Mouse (Mus musculus): ENCODE results near the gene Ccnl2.
A peak's percentile ranks its signal among the peaks of the same experiment; 100 is the strongest.

Gene Ccnl2

DNA sequence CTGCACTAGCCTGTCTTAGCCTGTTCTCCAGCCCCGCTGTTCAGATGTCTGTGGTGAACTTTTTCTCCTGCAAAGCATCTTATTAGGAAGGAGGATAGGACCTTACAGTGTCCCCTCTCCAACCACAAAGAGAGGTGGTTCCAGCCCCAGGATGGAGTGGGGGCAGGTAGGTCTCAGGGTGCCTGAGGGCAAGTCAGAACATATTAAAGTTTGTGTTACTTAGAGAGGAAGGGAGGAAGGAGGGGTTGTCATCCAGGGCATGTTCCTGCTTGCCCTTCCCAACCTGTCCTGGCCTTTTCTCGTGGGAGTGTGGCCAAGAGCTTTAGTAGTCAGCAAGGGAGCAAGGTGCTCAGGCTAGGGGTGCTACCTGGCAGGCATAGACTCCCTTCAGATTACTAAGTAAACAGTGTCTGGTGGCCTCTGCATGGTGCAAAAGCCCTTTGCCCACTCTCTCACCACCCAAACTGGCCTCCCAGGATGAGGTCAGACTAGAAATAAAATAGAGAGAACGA lies 21.6 kb upstream of the Ccnl2 start:
- peak; percentile 76 for DNase-seq (ENCODE audit: low spot score)

DNA sequence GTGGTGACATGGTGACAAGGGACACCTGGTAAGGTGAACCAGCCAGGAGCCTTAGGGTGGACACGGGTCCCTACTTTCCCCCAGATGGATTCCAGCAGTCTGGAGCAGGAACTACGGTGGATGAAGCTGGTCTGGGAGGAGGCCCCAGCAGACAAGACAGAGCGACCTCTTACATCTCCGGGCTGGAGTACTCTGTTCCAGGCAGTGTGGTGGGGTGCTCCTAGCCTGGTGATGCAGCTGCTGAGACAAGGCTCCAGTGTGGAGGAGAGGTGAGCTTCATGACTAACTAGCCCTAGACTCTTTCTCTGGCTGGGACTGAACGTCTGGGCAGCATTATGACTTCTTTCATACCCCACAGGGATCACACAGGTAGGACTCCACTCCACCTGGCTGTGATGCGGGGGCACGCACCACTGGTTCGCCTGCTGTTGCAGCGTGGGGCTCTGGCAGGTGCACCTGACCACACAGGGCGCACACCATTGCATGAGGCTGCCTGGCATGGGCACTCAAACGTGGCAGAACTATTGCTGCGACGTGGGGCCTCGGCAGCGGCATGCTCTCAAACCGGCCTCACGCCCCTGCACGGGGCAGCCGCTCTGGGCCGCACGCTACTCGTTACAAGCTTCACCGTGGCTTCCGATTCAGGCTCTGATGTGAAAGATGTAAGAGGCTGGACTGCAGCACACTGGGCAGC lies 20.9 kb upstream of the Ccnl2 start:
- DNase-seq (ENCODE audit: low spot score), result no peak

DNA sequence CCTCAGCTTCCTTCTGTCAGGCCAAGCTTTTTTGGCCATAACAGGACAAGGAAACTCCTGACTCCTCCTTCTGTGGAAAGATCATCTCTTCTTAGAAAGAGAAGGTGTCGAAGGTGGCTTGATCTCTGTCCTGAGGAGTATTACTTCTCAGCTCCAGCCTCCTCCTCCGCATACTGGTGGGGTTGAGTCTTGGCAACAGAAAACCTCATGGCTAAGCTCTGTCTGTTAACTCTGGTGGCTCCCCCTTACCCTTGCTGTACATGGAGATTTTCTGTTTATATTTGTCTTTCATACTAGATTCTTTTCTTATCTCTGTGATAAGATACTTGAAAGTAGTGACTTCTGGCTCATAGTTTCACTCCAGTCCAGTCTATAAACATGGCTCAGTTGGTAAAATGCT lies 18.6 kb upstream of the Ccnl2 start:
- no peak for DNase-seq (ENCODE audit: low spot score)

DNA sequence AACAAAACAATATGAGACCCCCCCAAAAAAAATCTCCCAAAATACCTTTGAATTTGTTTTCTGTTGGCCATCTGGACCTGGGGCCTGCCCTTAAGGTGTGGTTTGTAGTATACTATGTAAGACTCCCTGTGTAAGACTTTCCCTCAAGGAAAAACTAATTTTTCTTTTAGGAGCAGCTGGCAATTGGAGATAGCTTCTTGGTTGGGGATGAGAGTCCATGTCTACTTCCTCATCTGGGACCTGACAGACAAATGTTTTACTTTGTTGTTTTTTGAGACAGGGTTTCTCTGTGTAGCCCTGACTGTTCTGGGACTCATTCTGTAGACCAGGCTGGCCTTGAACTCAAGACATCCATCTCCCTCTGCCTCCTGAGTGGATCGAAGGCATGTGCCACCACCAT lies 10.2 kb upstream of the Ccnl2 start:
- no peak for DNase-seq (ENCODE audit: low spot score)

DNA sequence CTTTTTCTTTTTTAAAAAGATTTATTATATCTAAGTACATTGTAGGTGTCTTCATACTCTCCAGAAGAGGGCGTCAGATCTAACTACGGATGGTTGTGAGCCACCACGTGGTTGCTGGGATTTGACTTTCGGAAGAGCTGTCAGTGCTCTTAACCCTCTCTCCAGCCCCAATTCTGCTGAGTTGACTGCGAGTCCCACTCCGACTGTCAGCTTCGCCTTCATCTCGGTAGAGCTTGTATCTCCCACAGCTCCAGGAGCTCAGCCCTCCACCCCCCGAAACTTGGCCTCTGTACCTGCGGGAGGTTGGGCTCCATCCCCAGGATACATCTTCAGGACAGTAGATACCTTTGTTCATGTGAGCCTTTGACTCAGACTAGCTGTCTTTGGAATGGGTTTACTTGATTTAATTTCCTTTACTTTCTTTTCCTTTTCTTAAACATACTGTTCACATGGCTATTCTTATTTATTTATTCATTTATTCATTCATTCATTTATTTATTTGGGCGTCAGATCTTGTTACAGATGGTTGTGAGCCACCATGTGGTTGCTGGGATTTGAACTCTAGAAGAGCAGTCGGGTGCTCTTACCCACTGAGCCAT lies 9.4 kb upstream of the Ccnl2 start, which contains the start of gene Mrpl20:
Gene Mrpl20, plus strand, starts transcription at position 138 of the 599 bp plus-strand sequence.
- DNase-seq (ENCODE audit: low spot score), result no peak

DNA sequence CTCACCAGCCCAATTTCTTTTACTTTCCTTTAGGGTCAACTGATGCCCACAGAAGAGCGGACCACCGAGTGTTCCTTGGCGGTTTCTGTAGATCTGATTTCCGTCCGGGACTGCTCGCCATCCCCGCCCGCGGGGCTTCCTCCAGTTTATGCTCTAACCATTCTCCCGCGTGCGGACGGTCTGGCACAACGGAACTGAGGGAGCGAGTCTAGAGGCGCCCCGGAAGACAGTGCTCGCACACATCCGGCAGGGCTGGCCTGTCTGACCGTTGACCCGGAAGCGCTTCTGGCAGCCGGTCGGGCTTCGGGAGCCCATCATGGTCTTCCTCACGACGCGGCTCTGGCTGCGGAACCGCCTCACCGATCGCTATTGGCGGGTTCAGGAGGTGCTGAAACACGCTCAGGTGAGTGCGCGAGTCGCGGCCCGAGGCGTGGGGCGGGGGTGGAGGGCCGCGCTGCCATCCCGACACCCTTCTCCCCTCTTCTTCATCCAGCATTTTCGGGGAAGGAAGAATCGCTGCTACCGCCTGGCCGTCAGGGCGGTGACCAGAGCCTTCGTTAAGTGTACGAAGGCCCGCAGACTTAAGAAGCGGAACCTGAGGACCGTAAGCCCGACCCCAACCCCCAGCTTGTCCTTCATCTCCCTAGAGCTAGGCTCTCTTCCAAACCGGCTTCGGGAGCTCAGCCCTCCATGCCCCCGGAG lies 8.8 kb upstream of the Ccnl2 start:
- peak; percentile 96 for DNase-seq (ENCODE audit: low spot score)

DNA sequence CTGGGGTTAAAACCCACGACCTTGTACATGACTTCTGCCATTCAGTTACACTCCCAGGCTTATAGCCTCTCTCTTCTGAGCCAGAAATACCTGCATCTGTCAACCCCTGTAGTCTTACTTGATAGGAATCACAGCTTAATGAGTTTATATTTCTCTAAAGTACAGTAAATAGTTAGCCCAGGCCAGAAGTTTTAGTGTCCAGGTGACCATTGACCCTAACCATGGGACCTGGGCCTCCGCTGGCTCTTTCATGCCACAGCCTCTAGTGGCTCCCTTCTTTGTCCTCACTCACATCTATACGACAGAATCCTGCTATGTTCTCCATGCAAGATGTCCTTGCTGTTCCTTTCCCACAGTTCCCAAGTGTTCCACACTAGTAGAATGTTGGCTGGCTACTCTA lies 4.4 kb upstream of the Ccnl2 start:
- DNase-seq (ENCODE audit: low spot score), result no peak

DNA sequence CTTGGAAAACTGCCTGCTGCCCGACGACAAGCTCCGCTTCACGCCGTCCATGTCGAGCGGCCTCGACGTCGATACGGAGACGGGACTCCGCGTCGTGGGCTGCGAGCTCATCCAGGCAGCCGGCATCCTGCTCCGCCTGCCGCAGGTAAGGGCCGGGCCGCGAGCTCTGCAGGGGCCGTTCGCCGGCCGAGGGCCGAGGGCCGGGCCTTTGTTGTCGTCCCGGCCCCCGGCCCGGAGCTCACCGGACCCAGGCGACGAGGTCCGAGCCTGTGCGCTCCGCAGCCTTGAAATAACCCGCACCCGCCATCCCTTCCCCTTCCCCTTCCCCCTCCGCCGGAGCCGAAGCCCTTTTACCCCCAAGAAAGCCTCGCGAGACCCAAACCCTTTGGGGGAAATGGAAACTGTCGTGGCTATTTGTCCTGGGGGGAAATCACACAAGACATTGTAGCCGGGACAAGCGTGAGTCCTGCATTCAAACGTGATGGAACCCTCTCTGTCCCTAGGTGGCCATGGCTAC lies 434 bp downstream of the Ccnl2 start:
- DNase-seq (ENCODE audit: low spot score), result no peak

DNA sequence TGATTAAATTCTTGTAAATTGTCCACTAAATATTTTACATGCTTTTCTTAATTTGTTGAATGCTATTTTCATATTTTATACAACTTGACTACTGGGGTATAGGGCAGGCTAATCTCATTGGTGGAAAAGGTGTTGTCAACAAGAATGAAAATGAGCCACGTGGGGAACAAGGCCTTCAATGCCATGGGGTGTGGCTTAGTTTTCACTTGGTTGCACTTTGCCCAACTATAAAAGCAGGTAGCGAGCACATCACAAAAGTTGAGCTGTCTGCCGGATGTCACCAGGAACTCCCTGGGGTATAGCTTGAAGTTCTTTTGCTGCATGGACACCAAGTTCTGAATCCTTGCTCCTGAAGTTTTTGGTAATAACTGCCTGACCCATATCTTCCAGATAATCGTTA lies 5.2 kb downstream of the Ccnl2 start:
- no peak for DNase-seq (ENCODE audit: low spot score)

DNA sequence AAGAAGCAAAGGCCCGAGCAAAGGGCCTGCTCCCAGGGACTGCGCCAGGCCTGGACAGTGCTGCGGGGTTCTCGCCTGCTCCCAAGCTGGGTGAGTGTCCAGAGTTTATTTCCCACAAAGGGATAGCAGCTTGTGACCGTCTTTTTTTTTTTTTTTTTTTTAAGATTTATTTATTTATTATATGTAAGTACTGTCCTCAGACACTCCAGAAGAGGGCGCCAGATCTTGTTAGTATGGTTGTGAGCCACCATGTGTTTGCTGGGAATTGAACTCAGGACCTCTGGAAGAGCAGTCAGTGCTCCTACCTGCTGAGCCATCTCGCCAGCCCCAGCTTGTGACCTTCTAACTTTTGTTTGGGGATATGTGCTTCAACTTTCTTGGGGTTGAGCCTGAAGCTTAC lies 8.7 kb downstream of the Ccnl2 start:
- DNase-seq (ENCODE audit: low spot score), result no peak

DNA sequence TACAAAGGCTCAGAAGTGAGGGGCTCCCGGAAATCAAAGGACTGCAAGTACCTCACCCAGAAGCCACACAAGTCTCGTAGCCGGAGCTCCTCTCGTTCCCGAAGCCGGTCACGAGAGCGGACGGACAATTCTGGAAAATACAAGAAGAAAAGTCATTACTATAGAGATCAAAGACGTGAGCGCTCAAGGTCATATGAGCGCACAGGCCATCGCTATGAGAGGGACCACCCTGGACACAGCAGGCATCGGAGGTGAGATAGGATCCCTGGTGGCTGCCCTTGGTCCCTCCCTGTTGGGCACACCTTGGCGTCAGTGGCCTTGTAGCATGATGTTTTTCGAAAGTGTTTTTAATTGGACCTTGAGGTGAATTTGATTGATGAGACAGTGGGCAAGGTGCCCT lies 11.2 kb downstream of the Ccnl2 start:
- DNase-seq (ENCODE audit: low spot score), result no peak

DNA sequence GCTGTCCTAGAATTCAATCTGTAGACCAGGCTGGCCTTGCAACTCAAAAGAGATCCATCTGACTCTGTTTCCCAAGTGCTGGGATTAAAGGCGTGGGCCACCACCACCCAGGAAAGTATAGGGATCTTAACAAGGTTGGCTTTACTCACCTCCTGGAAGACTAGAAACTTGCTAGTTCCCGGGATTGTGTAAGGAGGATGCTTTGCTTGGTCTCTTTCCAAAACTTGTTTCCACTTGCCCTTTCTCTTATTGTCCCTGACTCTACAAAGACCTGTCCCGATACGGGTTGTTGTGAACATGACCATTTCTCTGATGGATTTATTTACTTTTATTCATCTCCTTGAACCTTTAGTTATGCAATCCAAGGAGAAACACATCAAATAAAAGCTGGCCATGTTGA lies 17.6 kb downstream of the Ccnl2 start:
- DNase-seq (ENCODE audit: low spot score), result no peak

DNA sequence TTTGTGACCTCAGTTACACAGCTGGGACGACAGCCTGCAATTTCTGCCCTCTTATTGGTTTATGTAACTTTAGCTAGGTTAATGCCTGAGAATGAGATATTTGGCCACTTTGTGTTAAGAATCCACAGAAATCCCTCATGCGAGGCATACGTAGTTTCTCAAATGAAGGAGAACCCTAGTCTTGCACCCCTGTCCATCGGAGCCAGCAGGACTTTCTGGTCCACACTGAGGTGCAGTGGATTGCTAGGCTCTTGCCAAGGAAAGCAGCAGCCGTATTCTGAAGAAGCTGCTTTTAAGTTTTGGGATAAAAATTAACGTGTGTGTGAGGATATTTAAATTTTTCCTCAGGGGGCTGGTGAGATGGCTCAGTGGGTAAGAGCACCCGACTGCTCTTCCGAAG lies 18.3 kb downstream of the Ccnl2 start:
- no peak for DNase-seq (ENCODE audit: low spot score)

DNA sequence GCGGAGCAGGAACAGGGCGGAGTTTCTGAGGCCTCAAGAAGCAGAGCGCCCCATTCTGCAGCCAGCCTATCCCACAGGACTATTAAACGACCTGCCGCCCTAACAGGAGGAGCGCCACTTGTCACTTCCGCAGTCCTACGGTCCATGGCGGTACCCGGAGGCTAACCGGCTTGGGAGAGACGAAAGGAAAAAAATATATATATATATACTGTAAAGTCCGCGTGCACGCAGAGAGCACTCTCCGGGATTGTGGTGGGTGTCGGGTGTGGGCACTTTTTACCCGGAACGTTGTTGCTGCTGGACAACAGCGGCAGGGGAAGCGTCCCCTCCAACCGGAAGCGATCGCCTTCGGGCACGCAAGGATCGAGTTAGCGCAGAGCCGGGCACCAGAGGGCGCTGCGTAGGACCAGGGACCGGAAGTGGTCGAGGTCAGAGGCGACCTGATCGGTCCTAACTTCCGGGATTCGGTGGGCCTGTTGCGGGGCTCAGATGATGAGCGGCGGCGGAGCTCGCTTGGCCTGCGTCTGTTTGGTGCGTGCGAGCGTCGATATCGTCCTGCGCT lies 19.0 kb downstream of the Ccnl2 start, which contains the start of gene Aurkaip1:
Gene Aurkaip1, plus strand, starts transcription at position 68 of the 562 bp plus-strand sequence.
- DNase-seq (ENCODE audit: low spot score), result peak; percentile 96

DNA sequence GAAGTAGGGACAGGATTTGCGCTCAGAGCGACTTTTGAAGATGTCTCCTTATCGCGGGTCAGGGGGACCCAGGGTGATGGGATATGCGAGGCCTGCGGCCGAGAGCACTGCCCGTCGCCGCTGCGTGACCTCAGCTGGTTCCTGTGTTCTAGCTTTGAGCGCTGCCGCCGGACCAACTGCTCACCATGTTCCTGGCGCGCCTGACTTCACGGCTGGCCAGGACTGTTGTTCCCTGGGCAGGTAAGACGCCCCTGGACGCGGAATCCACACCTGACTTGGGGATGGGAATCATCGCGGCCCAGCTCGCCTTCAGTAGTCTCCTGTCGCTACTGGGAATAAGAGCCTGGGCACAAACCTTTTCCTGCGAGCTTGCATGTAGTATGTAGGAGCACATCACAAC lies 19.5 kb downstream of the Ccnl2 start:
- no peak for DNase-seq (ENCODE audit: low spot score)

DNA sequence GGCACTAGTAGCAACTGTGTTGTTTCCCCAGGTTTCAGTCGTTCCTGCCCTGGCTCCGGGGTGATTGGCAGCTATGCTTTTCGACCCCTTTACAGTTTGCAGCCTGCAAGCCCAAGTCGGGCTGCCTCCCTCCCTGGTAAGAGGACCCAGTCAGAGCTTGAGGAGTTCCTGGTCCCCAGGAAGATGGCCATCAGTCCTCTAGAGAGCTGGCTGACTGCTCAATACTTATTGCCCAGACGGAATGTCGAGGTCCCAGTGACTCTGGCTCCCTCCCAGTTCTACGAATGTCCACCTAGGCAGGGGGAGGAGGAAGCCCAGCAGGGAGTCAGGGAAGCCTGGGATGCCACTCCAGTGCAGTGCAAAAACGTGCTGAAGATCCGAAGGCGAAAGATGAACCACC lies 20.0 kb downstream of the Ccnl2 start:
- no peak for DNase-seq (ENCODE audit: low spot score)

DNA sequence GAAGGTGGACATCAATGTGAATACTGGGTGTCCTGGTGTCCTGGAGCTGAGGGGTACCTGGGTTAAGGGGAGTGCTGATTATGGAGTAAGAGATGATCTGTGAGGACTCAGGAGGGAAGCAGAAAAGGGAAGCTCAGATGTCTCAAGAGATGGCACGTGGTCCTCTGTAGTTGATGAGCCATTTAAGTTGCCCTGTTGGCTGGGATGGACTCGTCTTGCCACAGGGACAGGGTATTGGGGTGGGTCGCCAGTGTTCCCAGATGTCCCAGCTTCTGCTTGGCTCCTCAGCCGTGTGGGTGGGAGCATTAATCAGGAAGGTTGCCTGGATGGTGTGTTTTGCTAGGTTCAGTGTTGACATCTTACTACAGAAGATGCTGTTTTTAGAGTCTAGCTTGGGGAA lies 20.9 kb downstream of the Ccnl2 start:
- DNase-seq (ENCODE audit: low spot score), result no peak

DNA sequence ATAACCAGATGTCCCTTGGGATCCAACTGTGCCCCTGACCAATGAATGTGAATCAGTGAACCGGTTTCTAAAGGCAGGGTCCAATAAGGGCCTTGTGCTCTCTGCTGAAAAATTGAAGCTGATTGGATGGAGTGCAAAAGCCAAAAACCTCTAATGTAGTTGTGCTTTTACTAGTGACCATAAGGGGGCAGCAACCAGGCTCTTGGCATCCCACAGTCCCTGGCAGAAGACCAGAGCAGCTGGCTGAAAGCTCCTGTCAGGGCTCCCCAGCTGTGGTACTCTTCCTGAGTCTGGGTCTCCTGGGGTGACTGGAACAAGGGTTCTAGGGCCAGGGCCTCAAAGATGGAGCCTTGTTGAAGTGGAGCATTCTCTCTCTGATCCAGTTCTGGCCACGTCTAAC lies 21.5 kb downstream of the Ccnl2 start:
- peak; percentile 79 for DNase-seq (ENCODE audit: low spot score)

DNA sequence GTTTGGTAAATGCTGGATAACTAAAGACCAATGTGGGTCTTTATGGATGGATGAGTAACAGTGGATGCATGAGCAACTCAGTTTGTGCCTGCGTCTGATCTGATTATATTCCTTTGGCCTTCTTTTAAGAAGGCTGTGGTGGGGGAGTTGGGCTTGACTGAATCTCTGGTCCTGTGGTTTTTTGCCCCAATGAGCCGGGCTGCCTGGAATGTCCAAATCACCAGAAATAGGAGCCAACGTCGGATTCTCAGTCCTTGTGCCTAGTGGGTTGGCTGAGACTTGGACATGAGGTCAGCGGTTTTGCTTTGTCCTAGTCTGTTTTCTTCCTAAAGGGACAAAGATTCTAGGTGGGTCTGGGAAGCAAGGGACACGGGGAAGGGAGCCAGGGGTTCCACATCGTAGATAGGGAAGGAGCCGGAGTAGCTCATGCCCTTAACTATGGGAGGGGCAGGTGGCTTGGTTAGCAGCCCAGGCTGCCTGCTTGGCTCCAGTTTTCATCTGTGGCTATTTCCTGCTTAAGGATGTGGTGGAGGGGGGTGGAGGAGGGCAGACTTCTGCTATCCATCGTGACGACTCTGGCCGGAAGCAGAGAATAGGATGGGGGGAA lies 25.2 kb downstream of the Ccnl2 start:
- DNase-seq (ENCODE audit: low spot score), result no peak

DNA sequence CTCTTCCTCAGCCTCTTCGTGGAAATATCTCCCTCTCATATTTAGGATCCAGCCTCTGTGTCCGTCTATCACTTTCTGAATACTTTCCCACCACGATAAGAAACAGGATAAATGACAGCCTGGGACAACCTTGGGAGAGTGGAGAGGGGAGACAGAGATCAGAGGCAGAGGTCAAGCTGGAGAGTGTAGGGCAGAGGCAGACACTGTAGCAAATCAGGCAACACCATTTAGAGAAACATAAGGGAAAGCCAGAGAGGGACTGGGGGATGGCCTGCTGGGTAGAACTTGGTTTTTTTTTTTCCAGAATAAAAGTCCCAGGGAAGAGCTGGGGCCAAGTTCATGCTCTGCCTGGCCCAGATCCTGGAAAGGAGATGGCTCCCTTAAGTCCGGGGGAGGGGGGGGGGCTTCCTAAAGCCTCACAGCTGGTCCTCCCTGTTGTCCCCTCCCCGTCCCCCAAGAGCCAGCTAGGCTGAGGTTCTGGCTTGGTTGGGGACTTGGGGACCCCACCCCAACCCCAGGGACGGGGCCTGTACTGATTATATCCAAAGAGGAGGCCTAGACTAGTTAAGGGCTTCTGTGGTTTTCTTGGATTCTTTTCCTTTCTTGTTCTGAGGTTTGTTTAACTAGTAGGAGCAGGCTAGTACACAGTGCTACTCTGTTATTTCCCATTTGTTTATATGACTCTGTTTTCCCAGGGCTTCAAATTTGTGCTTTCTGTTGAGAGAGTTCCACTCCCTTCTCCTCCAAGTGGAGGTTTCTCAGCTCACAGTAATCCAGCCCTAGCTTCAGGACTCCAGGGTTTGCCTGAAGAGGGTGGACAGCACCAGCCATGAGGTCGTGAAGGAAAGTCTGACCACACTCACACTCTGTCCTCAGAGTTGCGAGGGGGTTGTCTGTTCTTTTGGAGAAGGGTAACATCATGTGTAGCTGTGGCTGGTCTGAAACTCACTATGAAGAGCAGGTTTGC lies 26.2 kb downstream of the Ccnl2 start:
- DNase-seq (ENCODE audit: low spot score), result peak; percentile 34

DNA sequence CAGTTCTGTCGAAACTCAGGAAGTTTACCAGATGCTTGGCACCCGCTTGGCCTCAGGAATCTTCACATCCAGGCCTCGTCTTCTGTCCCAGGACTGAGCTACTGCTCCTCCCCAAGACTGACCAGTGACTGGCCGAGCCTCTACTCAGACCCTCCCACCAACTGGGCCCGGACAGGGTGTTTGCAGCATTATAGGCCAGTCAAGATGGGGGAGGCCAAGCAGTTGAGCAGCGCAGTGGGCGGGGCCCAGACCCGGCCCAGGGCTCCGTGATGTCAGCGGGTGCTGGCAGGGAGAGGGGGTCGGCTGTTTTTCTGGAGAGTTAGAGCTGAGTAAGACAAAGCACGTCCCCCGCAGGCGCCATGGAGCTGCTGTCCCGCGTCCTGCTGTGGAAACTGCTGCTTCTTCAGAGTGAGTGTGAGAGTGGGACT lies 27.2 kb downstream of the Ccnl2 start, which contains the start of gene Mxra8:
Gene Mxra8, plus strand, starts transcription at position 198 of the 428 bp plus-strand sequence.
- peak; percentile 88 for DNase-seq (ENCODE audit: low spot score)

Measured in urinary bladder, postnatal 14 days (tissue).